Mouse (Mus musculus): ENCODE data around the gene Itpa. TPM values are rescaled to one million over a fixed set of nuclear protein-coding genes. Genes with fewer than 3 reads are reported as not detected.
"Not testable (repeated sequence)": the region's sequence is repeated elsewhere in the genome, so short reads cannot be mapped to it uniquely, and the experiment has no call there.

Itpa gene
- polyA plus RNA-seq, 1 experiment, result 64.5 TPM

DNA sequence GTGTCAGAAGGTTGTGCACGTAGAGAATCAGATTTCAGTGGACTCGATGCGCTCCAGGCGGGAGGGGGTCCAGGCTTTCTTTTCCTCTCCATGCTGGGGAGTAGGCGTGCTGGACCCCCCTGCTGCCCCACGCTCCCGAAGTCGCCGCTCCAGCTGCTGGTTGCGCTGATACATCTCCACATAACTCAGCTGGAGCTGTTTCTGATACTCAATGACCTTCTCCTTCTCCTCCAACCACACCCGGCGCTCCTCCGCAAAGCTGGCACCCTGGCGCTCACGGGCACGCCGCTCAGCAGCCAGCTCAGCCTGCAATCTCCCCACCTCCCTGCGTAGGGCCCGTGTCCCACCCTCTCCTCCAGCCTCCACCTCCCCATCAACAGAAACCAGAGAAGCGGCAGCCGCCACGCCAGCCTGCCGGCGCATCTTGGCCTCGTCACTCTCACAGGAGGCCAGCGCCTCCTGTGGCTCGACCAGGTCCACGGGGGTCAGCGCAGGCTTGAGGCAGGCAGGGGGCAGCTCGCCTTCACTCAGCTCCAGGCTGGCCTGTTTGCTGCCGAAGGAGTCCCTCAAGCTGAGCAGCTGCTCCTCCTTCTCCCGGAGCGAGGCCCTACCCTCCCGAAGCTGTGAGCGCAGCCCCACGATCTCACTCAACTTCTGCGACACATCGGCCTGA is 32.5 kb upstream of the Itpa start:
- TF ChIP-seq POLR2A (IDR thresholded peaks at IDR 0.05; ENCODE audit: extremely low read depth, insufficient read depth, low read length), result no peak
- TF ChIP-seq CTCF (IDR thresholded peaks at IDR 0.05; ENCODE audit: extremely low read depth, insufficient read depth, low read length), result no peak
- Histone ChIP-seq H3K4me3 (ENCODE audit: insufficient read depth, low read length) (0 out of 2 replicates have a peak overlapping the region, but pooled peaks have one; percentile 9), H3K27ac (ENCODE audit: insufficient read depth, low read length) (peak overlapping the region; percentile 79), H3K4me1 (ENCODE audit: control insufficient read depth, insufficient read depth, low read length) (peaks cover 4% of the 10 kb centered on the region; the same call in 1 of the 2 replicates)

- Histone ChIP-seq H3K27ac (ENCODE audit: insufficient read depth, low read length) (peak overlapping the region; percentile 55; the same call in 1 of the 2 replicates), H3K4me3 (ENCODE audit: insufficient read depth, low read length) (no peak overlapping the region), H3K4me1 (ENCODE audit: control insufficient read depth, insufficient read depth, low read length) (peaks cover 4% of the 10 kb centered on the region; the same call in 1 of the 2 replicates)
- no peak for TF ChIP-seq CTCF (IDR thresholded peaks at IDR 0.05; ENCODE audit: extremely low read depth, insufficient read depth, low read length)
- no peak for TF ChIP-seq POLR2A (IDR thresholded peaks at IDR 0.05; ENCODE audit: extremely low read depth, insufficient read depth, low read length)
Measured at GRCm38 (mm10) chr2:130635847-130636246, 31.6 kb upstream of the Itpa start.

DNA sequence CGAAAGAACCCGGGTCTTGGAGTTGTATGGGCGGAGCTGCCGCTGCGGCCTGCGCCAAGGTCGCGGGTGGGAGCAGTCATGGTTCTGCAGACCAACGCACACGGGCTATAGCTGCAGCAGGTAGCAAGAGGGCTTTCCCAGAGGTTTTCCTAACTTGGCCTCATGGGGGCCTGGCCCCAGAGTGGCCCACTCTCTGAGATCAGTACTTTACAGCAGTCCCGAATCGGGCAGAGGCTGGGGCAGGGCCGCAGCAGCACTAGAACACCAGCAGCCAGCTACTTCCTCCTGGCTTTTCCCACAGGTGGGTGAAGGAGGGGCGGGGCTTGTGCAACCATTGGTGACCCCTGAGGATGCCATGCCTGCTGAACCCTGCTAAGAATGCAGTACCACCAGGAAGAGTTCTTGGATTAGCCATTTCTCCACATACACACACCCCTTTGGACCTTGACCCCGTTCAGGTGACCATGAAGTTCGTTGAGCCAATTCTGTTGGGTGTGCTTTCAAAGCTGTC is 29.3 kb upstream of the Itpa start:
- Histone ChIP-seq H3K4me3 (ENCODE audit: insufficient read depth, low read length) (no peak overlapping the region), H3K4me1 (ENCODE audit: control insufficient read depth, insufficient read depth, low read length) (peaks cover 6% of the 10 kb centered on the region; the same call in 1 of the 2 replicates), H3K27ac (ENCODE audit: insufficient read depth, low read length) (no peak overlapping the region)
- no peak for TF ChIP-seq POLR2A (IDR thresholded peaks at IDR 0.05; ENCODE audit: extremely low read depth, insufficient read depth, low read length)

- TF ChIP-seq POLR2A (IDR thresholded peaks at IDR 0.05; ENCODE audit: extremely low read depth, insufficient read depth, low read length), result no peak
- no peak for TF ChIP-seq CTCF (IDR thresholded peaks at IDR 0.05; ENCODE audit: extremely low read depth, insufficient read depth, low read length)
- Histone ChIP-seq H3K4me3 (ENCODE audit: insufficient read depth, low read length) (no peak overlapping the region), H3K27ac (ENCODE audit: insufficient read depth, low read length) (no peak overlapping the region), H3K4me1 (ENCODE audit: control insufficient read depth, insufficient read depth, low read length) (peaks cover 6% of the 10 kb centered on the region; the same call in 1 of the 2 replicates)
Measured at GRCm38 (mm10) chr2:130639276-130639675, 28.1 kb upstream of the Itpa start.

- Histone ChIP-seq H3K4me3 (ENCODE audit: insufficient read depth, low read length) (peak overlapping the region; percentile 57), H3K4me1 (ENCODE audit: control insufficient read depth, insufficient read depth, low read length) (peaks cover 4% of the 10 kb centered on the region; the same call in 1 of the 2 replicates), H3K27ac (ENCODE audit: insufficient read depth, low read length) (peak overlapping the region; percentile 6)
- TF ChIP-seq POLR2A (IDR thresholded peaks at IDR 0.05; ENCODE audit: extremely low read depth, insufficient read depth, low read length) (no peak), CTCF (IDR thresholded peaks at IDR 0.05; ENCODE audit: extremely low read depth, insufficient read depth, low read length) (no peak)
Measured at GRCm38 (mm10) chr2:130641351-130642025, 25.9 kb upstream of the Itpa start.

GRCm38 (mm10) chr2:130642197-130642660 is 25.2 kb upstream of the Itpa start:
- Histone ChIP-seq H3K27ac (ENCODE audit: insufficient read depth, low read length) (peak overlapping the region; percentile 67), H3K4me3 (ENCODE audit: insufficient read depth, low read length) (peak overlapping the region; percentile 57), H3K4me1 (ENCODE audit: control insufficient read depth, insufficient read depth, low read length) (peaks cover 4% of the 10 kb centered on the region; the same call in 1 of the 2 replicates)
- TF ChIP-seq CTCF (IDR thresholded peaks at IDR 0.05; ENCODE audit: extremely low read depth, insufficient read depth, low read length), result no peak
- peak; percentile 39; the same call in 1 of the 2 replicates for TF ChIP-seq POLR2A (IDR thresholded peaks at IDR 0.05; ENCODE audit: extremely low read depth, insufficient read depth, low read length)

- TF ChIP-seq CTCF (IDR thresholded peaks at IDR 0.05; ENCODE audit: extremely low read depth, insufficient read depth, low read length) (no peak), POLR2A (IDR thresholded peaks at IDR 0.05; ENCODE audit: extremely low read depth, insufficient read depth, low read length) (peak; percentile 58; the same call in 1 of the 2 replicates)
- H3K4me1 ChIP-seq (ENCODE audit: control insufficient read depth, insufficient read depth, low read length), result peaks cover 4% of the 10 kb centered on the region; the same call in 1 of the 2 replicates
- peak within 1 kb of the TSS; percentile 57 for H3K4me3 ChIP-seq (ENCODE audit: insufficient read depth, low read length)
- H3K27ac ChIP-seq (ENCODE audit: insufficient read depth, low read length), result peak within 1 kb of the TSS; percentile 67
Measured at GRCm38 (mm10) chr2:130642684-130643369, 24.6 kb upstream of the Itpa start, which contains the start of gene Lzts3. Gene Lzts3, minus strand, starts transcription at chr2:130642803.

DNA sequence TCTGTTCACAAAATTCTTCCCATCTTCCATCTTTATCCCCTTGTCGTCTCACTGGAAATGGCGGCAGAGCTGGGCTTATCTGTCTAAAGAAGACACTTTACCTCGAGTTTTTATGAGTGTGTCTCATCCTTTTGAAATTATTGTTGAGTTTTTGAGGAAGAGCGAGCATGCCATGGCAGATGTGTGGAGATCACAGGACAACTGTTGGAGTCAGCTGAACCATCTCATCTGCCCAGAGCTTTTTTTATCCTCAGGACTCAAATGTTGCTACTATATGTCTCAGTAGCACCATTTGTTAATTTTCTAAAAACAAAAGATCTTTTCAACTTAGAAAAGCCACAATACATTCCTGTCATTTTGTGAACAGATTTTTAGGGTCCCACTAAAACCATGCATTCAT is 22.2 kb upstream of the Itpa start:
- H3K27ac ChIP-seq (ENCODE audit: insufficient read depth, low read length), result no peak overlapping the region
- H3K4me3 ChIP-seq (ENCODE audit: insufficient read depth, low read length), result no peak overlapping the region
- TF ChIP-seq CTCF (IDR thresholded peaks at IDR 0.05; ENCODE audit: extremely low read depth, insufficient read depth, low read length) (no peak), POLR2A (IDR thresholded peaks at IDR 0.05; ENCODE audit: extremely low read depth, insufficient read depth, low read length) (no peak)
- H3K4me1 ChIP-seq (ENCODE audit: control insufficient read depth, insufficient read depth, low read length), result peaks cover 1% of the 10 kb centered on the region; the same call in 1 of the 2 replicates

GRCm38 (mm10) chr2:130649028-130649427 is 18.4 kb upstream of the Itpa start:
- not testable (repeated sequence) for H3K4me1 ChIP-seq (ENCODE audit: control insufficient read depth, insufficient read depth, low read length); H3K27ac ChIP-seq (ENCODE audit: insufficient read depth, low read length); H3K4me3 ChIP-seq (ENCODE audit: insufficient read depth, low read length)
